Mouse (Mus musculus): Measurements from ENCODE around the gene Dusp28.
A peak's percentile ranks its signal among the peaks of the same experiment; 100 is the strongest.

Gene Dusp28

GRCm38 (mm10) chr1:92906779-92907631 lies at the start of gene Dusp28:
Dusp28 (plus strand) TSS chr1:92906981.
- DNase-seq (ENCODE audit: low read depth), result peak; percentile 88

DNA sequence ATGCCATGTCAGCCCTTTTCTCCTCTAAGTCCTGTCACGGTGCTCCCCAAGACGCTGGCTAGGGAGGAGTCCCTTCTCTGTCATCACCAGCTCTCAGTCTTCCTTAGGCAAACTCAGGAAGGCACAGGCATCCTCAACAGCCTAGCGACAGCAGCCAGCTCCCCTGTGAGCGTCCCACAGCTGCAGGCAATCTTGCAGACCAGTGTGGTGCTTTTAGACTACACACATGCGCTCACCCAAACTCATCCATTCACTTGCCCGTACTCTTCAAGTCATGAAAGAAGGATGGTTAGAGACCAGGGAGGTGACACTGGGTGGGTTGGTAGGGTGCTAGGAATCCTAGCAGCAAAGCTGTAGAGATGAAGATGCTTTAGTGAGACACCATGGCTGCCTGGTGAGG lies 45.3 kb upstream of the Dusp28 start:
- DNase-seq (ENCODE audit: low read depth), result no peak

GRCm38 (mm10) chr1:92863268-92863667 lies 43.5 kb upstream of the Dusp28 start:
- DNase-seq (ENCODE audit: low read depth), result no peak

GRCm38 (mm10) chr1:92866170-92866569 lies 40.6 kb upstream of the Dusp28 start:
- DNase-seq (ENCODE audit: low read depth), result no peak

DNA sequence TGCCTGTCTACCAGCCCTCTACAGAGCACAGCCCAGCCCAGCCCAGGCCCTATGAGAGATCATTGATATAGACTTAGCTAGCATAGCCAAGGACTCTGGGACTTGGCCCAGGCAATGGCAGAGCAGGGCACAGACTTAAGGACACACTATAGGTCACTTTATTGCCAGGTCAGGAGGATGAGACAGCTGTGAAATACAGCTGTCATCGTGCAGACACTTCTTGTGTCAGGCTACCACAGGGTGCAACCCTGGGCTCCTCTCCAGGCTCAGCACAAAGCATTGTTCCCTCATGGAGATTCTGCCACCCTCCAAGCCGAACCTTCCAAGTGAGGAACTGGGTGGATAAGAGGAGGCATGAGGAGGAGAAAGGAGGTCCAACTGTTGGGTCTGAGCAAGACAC lies 36.8 kb upstream of the Dusp28 start:
- no peak for DNase-seq (ENCODE audit: low read depth)

DNA sequence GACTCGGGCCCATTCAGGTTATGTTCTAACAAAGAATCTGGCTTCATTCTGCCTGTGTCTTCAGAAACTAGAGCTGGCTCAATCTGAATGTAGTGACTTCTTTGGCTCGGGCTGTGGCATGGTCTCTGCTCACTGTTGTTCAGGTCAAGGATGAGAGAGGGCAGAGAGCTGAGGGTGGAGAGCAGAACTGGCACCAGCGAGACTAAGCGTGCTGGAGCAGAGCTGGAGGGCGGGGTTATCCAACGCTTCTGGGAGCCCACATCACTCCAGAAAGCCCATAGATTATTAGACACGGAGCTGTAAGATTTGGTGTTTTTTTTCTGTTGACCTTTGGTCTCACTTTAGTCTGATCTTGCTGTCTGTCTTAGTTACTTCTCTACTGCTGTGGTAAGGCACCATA lies 34.1 kb upstream of the Dusp28 start:
- DNase-seq (ENCODE audit: low read depth), result no peak

GRCm38 (mm10) chr1:92874011-92874410 lies 32.8 kb upstream of the Dusp28 start:
- no peak for DNase-seq (ENCODE audit: low read depth)

- no peak for DNase-seq (ENCODE audit: low read depth)
Measured at GRCm38 (mm10) chr1:92875360-92876111, 31.2 kb upstream of the Dusp28 start.

DNA sequence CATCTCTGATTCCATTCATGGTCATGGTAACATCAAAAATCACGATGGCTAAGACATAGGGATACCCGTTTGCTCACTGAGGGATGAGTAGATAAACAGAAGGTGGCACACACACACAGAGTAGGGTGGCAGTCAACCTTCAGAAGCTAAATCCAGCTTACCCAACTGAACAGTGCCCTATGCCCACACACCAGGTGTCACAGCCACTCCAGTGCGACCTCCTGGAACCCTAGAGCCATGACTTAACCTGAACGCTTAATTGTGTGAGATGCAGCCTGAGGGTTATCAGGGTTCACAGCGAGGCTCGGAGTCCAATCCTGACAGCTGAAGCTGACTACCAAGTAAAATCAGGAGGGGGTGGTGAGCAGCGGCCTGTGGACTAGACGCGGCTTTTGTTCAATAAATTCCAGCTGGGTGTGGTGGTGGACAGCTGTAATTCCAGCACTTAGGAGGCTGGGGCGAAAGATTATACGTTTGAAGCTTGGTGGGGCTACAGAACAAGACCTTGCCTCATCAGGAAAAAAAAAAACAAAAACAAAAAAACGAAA lies 29.3 kb upstream of the Dusp28 start:
- DNase-seq (ENCODE audit: low read depth), result no peak

DNA sequence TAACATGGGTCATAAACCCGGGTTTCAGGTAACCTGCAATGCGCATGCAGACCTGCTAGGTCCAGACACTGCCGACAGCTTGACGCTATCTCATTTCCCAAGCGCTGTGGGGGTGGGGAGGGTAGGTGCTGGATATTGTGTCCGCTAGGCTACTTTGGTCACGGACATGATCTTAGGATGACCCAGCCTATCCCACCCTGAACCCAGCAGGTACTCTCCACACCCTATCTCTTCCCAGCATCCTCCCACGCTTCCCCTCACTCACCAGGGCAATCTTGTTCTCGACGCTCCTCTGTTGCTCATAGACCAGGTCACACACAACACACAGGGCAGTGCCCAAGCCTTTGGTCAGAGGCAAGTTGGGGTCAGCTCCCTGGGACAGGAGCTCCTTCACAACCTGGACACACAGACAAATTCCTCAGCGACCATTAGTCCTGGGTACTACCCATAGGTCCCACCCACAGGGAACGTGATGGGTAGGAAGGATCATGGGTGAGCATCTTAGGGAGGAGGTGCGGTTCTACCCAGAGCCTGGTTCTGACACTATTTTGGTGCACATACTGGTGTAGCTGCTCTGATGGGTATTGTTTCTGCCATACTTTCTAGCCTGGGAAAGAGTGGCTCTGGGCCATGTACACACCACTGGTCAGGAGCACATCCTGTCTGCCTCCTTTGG lies 28.6 kb upstream of the Dusp28 start:
- no peak for DNase-seq (ENCODE audit: low read depth)

GRCm38 (mm10) chr1:92879266-92879665 lies 27.5 kb upstream of the Dusp28 start:
- no peak for DNase-seq (ENCODE audit: low read depth)

- DNase-seq (ENCODE audit: low read depth), result no peak
Measured at GRCm38 (mm10) chr1:92880101-92880500, 26.7 kb upstream of the Dusp28 start.

- DNase-seq (ENCODE audit: low read depth), result no peak
Measured at GRCm38 (mm10) chr1:92881982-92882381, 24.8 kb upstream of the Dusp28 start.

GRCm38 (mm10) chr1:92888901-92889655 lies 17.7 kb upstream of the Dusp28 start:
- no peak for DNase-seq (ENCODE audit: low read depth)

- DNase-seq (ENCODE audit: low read depth), result no peak
Measured at GRCm38 (mm10) chr1:92892791-92893190, 14.0 kb upstream of the Dusp28 start.

GRCm38 (mm10) chr1:92893896-92894295 lies 12.9 kb upstream of the Dusp28 start:
- no peak for DNase-seq (ENCODE audit: low read depth)

- DNase-seq (ENCODE audit: low read depth), result peak; percentile 81
Measured at GRCm38 (mm10) chr1:92895089-92895488, 11.7 kb upstream of the Dusp28 start.

DNA sequence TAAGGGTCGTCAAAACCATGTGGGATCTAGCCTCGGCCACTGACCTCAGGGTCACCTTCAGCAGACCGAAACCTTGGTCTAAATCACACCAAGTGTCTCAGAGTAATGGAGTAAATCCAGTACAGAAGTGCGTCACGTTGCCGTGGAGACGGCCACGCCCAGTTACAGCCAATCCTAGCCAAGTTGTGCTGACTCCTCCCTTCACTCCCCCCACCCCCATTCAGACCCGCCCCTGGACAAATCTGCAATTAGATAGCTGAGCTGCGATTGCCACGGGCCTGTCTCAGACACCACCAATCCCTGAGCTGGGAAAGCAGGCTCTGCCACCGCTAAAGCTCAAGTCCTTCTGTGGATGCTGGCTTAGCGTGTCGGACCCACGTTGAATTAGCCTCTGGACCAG lies 4.0 kb upstream of the Dusp28 start, which contains the start of gene Ankmy1:
TSS of gene Ankmy1 (minus strand) at position 121 of the 400 bp plus-strand sequence.
- no peak for DNase-seq (ENCODE audit: low read depth)

GRCm38 (mm10) chr1:92903627-92904026 lies 3.2 kb upstream of the Dusp28 start:
- no peak for DNase-seq (ENCODE audit: low read depth)

DNA sequence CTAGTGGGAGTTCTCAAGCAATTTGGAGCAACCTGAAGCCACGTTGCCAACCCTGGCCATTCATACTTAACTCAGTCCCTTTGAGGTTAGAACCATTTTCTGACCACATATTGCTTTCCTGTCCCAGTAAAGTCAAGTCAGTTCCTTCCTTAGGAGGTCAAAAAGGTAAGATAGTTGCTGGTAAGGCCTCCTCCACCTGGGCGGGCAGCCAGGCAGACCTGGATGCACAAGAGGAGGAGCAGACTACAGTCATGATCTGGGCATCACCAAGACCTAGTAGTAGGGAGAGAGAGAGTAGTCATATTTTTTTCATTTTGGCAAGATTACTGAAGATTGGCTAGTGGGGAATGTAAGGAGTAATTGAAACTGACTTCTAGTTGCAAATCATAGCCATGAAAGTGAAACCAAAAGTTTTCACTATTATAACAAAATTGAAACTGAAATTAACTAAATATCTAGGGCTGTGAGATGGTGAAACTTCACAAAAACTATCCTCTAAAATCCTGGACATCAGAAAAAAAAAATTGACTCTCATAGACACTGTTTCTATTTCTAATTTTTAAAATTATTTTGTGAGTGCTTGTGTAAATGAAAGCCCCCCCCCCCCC lies 974 bp upstream of the Dusp28 start:
- peak; percentile 28 for DNase-seq (ENCODE audit: low read depth)
